Mouse (Mus musculus) stomach, embryonic 14.5 days (tissue): ENCODE data around the gene Nat8f4. TPM values are rescaled to one million over a fixed set of nuclear protein-coding genes. Genes with fewer than 3 reads are reported as not detected.
"Not testable (repeated sequence)": the region's sequence is repeated elsewhere in the genome, so short reads cannot be mapped to it uniquely, and the experiment has no call there.

Experiments
- ATAC-seq: fragments of 200-750 bp; cut with Nextera tagmentation; 2 replicates; pipeline ENCODE4 v1.8.0; 2017; ENCODE audit warnings: low read depth, moderate TSS enrichment; ENCODE audit not compliant: insufficient number of reproducible peaks, insufficient read depth, low FRiP score
- H3K27ac ChIP-seq: fragments of 300-500 bp; sonication (generic); 2 replicates; pipeline ENCODE4 v1.5.1; 2014; ENCODE audit warnings: mild to moderate bottlenecking, low read length, moderate library complexity, mixed read lengths
- H3K27me3 ChIP-seq: fragments of 300-500 bp; sonication (generic); 2 replicates; pipeline ENCODE4 v1.6.1; 2014; ENCODE audit warnings: low read length, control low read depth, mixed read lengths; ENCODE audit not compliant: control insufficient read depth, insufficient read depth
- H3K36me3 ChIP-seq: fragments of 300-500 bp; sonication (generic); 2 replicates; pipeline ENCODE4 v1.6.1; 2014; ENCODE audit warnings: mild to moderate bottlenecking, control low read depth, low read length, moderate library complexity, mixed read lengths; ENCODE audit not compliant: control insufficient read depth, insufficient read depth
- H3K4me1 ChIP-seq: fragments of 300-500 bp; sonication (generic); 2 replicates; pipeline ENCODE4 v1.6.1; 2014; ENCODE audit warnings: low read length, control low read depth, mixed read lengths; ENCODE audit not compliant: control insufficient read depth, insufficient read depth
- H3K4me2 ChIP-seq: fragments of 300-500 bp; sonication (generic); replicated peaks from 2 replicates; pipeline ENCODE4 v1.6.1; 2014; ENCODE audit warnings: low read depth, low read length, control low read depth
- H3K4me3 ChIP-seq: fragments of 300-500 bp; sonication (generic); 2 replicates; pipeline ENCODE4 v1.5.1; 2014; ENCODE audit warnings: low read depth, low read length, control low read depth
- H3K9ac ChIP-seq: fragments of 300-500 bp; sonication (generic); replicated peaks from 2 replicates; pipeline ENCODE4 v1.6.1; 2014; ENCODE audit warnings: low read depth, mild to moderate bottlenecking, control low read depth, low read length, moderate library complexity, mixed read lengths
- H3K9me3 ChIP-seq: fragments of 300-500 bp; sonication (generic); 2 replicates; pipeline ENCODE4 v1.6.1; 2016; ENCODE audit warnings: low read depth, low read length, control low read depth; ENCODE audit not compliant: control insufficient read depth
- WGBS: fragments of 180-500 bp; shearing (Covaris S2); extraction: QIAGEN DNeasy Blood & Tissue Kit; methylation state at CpG from one replicate; pipeline ENCODE4 v1.1.7; 2014; 5-methylcytosine and 5-hydroxymethylcytosine counted together
- polyA plus RNA-seq: library from polyadenylated mRNA; unstranded; fragments of >200 nt; fragmentation: Nextera tagmentation; extraction: Ambion mirVana; gene quantifications from 2 replicates; pipeline ENCODE4 v1.2.1, GENCODE M21; 2014

Nat8f4 gene
- polyA plus RNA-seq = 4.8 and 6.4 TPM in 2 replicates

DNA sequence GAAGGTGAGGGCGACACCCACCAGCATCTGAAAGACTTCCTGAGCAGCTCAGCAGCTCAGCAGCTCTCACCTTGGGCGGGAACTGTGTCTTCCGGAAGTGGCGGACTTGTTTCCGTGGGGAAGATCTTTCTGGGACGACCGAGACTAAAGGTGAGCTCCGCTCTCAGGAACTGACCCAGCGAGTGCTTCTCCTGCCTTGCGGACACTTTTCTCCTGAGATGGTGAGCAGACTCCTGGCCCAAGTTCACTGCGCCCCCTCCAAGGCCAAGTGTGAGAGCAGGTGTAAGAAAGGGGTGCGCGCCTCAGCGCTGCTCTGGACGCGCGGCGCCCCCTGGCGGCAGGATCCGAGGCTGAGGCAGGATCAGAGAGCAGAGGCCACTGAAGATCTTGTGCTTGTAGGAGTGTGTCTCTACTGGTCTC lies at the start of gene Nat8f4:
Gene Nat8f4 (minus strand): TSS at position 243 of the 420 bp plus-strand sequence.
- H3K36me3 ChIP-seq, H3K27ac ChIP-seq, H3K9ac ChIP-seq, H3K27me3 ChIP-seq, H3K9me3 ChIP-seq, H3K4me1 ChIP-seq: not testable (repeated sequence)
- ATAC-seq = peak; percentile 81
- Histone ChIP-seq H3K4me2 (peak within 1 kb of the TSS; percentile 22; the same call in 1 of the 2 replicates), H3K4me3 (peak within 1 kb of the TSS; percentile 12; the same call in 1 of the 2 replicates)
- WGBS = 16% methylated on average over 20 of the region's 20 CpGs

DNA sequence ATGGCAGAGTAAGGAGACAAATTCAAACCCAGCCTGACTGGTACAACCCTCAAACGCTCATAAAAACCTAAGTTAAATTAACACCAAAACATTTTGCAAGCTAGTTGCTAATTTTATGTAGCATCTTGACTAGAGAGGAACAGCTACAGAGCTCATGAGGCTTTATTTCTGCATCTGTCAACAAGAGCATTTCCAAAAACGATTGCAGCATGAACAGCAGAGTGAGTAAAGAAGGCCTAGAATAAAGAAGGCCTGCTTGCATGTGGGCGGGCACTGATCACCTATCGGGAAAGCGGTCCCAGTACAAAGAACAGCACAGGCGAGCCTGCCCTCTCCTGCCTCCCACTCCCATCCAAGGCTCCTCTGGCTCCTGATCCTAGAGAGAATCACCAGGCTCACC lies 43.9 kb upstream of the Nat8f4 start:
- H3K27me3 ChIP-seq = no peaks in the 10 kb centered on the region
- no peak overlapping the region for H3K4me2 ChIP-seq
- H3K9me3 ChIP-seq = no peaks in the 10 kb centered on the region
- WGBS = 85% methylated on average over 6 of the region's 6 CpGs
- H3K4me3 ChIP-seq = no peak overlapping the region
- H3K4me1 ChIP-seq = no peaks in the 10 kb centered on the region
- H3K9ac ChIP-seq = no peak overlapping the region
- peaks cover 91% of the 10 kb centered on the region for H3K36me3 ChIP-seq
- ATAC-seq = no peak
- H3K27ac ChIP-seq = no peak overlapping the region

DNA sequence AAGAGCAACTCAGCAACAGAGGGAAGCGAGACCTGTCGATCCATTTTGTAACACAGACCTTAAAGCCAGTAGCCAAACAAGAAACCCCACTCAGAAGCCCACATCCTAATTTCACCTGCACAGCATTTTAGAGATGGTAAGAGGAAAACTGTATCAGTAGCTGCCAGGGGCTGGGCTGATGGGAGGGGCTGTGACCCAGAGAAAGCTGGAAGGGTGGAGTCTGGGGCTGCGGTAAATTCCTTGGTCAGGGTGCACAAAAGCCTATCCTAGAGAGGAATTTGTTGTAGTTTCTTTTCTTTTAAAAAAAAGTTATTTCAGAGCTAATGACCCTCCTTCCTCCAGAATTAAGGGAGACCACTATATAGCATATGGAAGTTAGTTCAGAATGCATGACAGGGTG lies 37.8 kb upstream of the Nat8f4 start:
- Histone ChIP-seq H3K36me3 (peaks cover 46% of the 10 kb centered on the region), H3K9me3 (no peaks in the 10 kb centered on the region), H3K4me1 (no peaks in the 10 kb centered on the region), H3K4me2 (no peak overlapping the region), H3K27ac (no peak overlapping the region), H3K9ac (no peak overlapping the region), H3K4me3 (no peak overlapping the region), H3K27me3 (no peaks in the 10 kb centered on the region)
- 89% methylated on average over 3 of the region's 3 CpGs for WGBS
- no peak for ATAC-seq

DNA sequence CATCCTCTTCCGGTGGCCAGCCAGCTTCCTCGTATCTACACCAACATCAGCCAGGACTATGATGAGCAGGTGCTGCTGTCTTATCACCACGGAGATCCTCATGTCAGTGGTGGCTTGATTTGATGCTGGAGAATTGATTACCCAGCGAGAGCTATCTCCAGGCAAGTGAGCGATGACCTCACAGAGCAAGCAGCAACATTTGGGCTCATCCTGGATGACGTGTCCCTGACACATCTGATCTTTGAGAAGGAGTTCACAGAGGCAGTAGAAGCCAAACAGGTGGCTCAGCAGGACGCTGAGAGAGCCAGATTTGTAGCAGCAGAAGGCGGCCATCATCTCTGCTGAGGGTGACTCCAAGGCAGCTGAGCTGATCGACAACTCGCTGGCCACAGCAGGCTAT lies 34.0 kb upstream of the Nat8f4 start:
- Histone ChIP-seq H3K27me3 (no peaks in the 10 kb centered on the region), H3K9me3 (no peaks in the 10 kb centered on the region), H3K36me3 (peaks cover 10% of the 10 kb centered on the region), H3K4me3 (no peak overlapping the region), H3K27ac (no peak overlapping the region), H3K4me2 (no peak overlapping the region), H3K4me1 (no peaks in the 10 kb centered on the region), H3K9ac (no peak overlapping the region)
- ATAC-seq = no peak
- WGBS = 71% methylated on average over 10 of the region's 10 CpGs

DNA sequence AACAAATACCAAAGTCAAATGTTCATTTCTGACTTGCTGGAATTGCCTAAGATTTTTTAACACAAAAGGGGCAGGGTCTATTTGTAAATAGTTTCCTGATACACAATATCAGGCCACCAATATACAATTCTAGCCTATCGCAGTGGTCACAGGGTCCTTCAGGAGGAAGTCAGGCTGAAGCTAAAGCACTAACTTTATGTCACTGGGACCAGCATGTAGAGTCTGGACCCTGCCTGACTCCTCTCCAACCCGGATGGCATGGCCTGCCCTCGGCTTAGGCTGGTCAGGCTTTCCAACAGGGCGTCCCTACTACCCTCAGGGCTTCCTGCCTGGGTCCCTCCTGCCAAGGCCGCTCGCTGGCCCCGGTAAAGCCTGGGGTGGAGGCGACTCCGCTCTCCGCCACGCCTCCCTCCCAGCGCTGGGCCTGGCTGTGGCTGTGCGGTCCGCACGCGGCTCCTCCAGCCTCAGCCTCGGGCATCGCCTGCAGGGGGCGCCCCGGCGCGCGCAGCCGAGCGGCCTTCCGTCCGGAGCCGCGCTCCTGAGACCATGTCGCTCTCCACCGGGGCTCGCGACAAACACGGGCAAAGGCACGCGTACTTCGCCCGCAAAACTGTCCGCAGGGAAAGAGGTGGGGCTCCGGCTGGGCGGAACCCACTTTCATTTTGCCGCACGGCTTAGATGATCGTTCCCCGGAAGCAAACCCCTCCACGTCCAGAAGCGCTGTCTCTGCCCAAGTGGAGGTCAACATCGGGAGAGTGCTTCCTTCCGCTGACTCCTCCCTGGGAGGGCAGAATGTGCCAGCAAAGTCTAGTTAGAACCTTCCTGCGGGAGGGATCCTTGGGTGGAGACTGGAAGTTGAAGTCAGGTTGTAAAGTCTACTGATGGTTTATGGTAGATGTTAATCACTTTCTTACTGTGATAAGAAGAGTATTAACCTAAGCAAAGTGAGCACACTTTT lies 32.1 kb upstream of the Nat8f4 start:
- WGBS = 1% methylated on average over 48 of the region's 50 CpGs
- H3K36me3 ChIP-seq, H3K27me3 ChIP-seq, H3K9me3 ChIP-seq, H3K4me1 ChIP-seq: not testable (repeated sequence)
- peak overlapping the region; percentile 65 for H3K4me2 ChIP-seq
- peak overlapping the region; percentile 39; the same call in 1 of the 2 replicates for H3K27ac ChIP-seq
- H3K4me3 ChIP-seq = peak overlapping the region; percentile 37
- peak; percentile 95 for ATAC-seq
- peak overlapping the region; percentile 53 for H3K9ac ChIP-seq

DNA sequence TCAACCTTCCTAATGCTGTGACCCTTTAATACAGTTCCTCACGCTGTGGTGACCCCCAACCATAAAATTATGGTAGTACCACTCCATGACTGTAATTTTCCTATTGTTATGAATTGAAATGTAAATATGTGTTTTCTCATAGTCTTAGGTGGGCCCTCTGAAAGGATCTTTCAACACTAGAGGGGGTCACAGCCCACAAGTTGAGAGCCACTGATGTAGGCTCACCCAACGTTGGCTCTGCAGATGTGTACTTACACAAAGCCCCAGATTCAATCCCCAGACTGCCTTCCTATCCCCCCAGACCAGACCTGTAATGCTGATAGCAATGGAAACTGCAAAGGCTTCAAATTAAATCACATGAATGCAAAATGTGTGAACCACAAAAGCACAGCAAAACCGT lies 31.0 kb upstream of the Nat8f4 start:
- Histone ChIP-seq H3K4me2 (no peak overlapping the region), H3K9ac (no peak overlapping the region), H3K27ac (no peak overlapping the region), H3K27me3 (no peaks in the 10 kb centered on the region), H3K36me3 (no peaks in the 10 kb centered on the region), H3K4me3 (no peak overlapping the region), H3K9me3 (no peaks in the 10 kb centered on the region), H3K4me1 (no peaks in the 10 kb centered on the region)
- ATAC-seq = no peak
- 69% methylated on average over 3 of the region's 3 CpGs for WGBS

DNA sequence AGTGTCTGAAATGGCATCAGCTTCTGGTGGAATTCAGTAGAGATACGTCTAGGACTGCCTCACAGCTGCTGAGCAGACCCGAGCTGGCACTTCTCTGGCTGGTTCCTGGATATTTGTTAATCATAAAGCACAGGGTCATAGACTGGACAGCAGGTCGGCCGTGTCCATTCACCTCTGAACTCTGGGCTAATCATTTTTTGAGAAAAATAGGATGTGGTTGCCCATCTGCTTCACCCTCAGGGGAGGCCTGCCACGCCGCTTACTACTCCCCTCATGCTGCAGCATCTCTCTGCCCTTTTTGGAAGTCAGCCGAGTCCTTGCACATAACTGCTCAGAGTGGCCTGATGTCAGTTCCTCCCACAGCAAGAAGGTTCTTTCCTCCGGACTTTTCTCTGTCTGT lies 29.4 kb upstream of the Nat8f4 start:
- no peak for ATAC-seq
- Histone ChIP-seq H3K4me1 (no peaks in the 10 kb centered on the region), H3K27ac (no peak overlapping the region), H3K4me3 (no peak overlapping the region), H3K27me3 (no peaks in the 10 kb centered on the region), H3K4me2 (no peak overlapping the region), H3K9ac (no peak overlapping the region), H3K36me3 (peaks cover 9% of the 10 kb centered on the region; the same call in 1 of the 2 replicates), H3K9me3 (no peaks in the 10 kb centered on the region)
- WGBS = 79% methylated on average over 8 of the region's 8 CpGs

DNA sequence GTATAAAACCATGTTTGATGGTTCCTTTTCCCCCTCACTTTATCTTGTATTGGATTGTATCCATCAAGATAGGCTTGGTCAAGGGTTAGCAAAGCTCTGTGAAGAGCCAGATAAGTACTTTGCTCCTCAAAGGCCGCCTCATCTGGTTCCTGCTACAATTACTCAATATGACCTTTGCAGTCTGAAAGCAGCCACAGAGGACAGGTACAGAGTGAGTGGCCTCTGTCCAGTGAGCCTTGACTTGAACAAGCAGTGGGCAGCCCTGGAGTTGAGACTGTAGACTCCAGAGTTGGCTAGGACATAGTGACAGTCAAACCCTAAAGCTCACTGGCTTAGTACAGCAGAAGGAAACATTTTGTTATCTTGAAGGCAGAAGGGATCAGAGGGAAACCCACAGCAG lies 24.6 kb upstream of the Nat8f4 start:
- Histone ChIP-seq H3K4me2 (no peak overlapping the region), H3K36me3 (peaks cover 35% of the 10 kb centered on the region), H3K4me1 (no peaks in the 10 kb centered on the region), H3K27ac (no peak overlapping the region), H3K27me3 (no peaks in the 10 kb centered on the region), H3K9me3 (no peaks in the 10 kb centered on the region), H3K9ac (no peak overlapping the region), H3K4me3 (no peak overlapping the region)
- WGBS = 76% methylated on average over 1 of the region's 1 CpGs
- ATAC-seq = no peak
